Mouse (Mus musculus) limb, embryonic 12.5 days (tissue): ENCODE data around the gene Rxfp4. TPM values are rescaled to one million over a fixed set of nuclear protein-coding genes. Genes with fewer than 3 reads are reported as not detected.

Source experiments
- ATAC-seq: fragments of 200-750 bp; cut with Nextera tagmentation; 2 replicates; pipeline ENCODE4 v1.8.0; 2017; ENCODE audit warnings: low read depth, moderate TSS enrichment; ENCODE audit not compliant: insufficient number of reproducible peaks, insufficient read depth, low FRiP score, low TSS enrichment
- H3K27ac ChIP-seq: fragments of 300-500 bp; sonication (generic); 2 replicates; pipeline ENCODE4 v1.5.1; 2016; ENCODE audit warnings: mild to moderate bottlenecking, moderate library complexity
- H3K27me3 ChIP-seq: fragments of 300-500 bp; sonication (generic); 2 replicates; pipeline ENCODE4 v1.6.1; 2016; ENCODE audit warnings: mild to moderate bottlenecking, moderate library complexity
- H3K36me3 ChIP-seq: fragments of 300-500 bp; sonication (generic); 2 replicates; pipeline ENCODE4 v1.6.1; 2016; ENCODE audit warnings: mild to moderate bottlenecking, moderate library complexity
- H3K4me1 ChIP-seq: fragments of 300-500 bp; sonication (generic); replicated peaks from 2 replicates; pipeline ENCODE4 v1.6.1; 2016
- H3K4me2 ChIP-seq: fragments of 300-500 bp; sonication (generic); 2 replicates; pipeline ENCODE4 v1.6.1; 2016; ENCODE audit warnings: mild to moderate bottlenecking, moderate library complexity
- H3K4me3 ChIP-seq: fragments of 300-500 bp; sonication (generic); replicated peaks from 2 replicates; pipeline ENCODE4 v1.5.1; 2016; ENCODE audit warnings: mild to moderate bottlenecking
- H3K9ac ChIP-seq: fragments of 300-500 bp; sonication (generic); replicated peaks from 2 replicates; pipeline ENCODE4 v1.6.1; 2016; ENCODE audit warnings: mild to moderate bottlenecking, moderate library complexity
- H3K9me3 ChIP-seq: fragments of 300-500 bp; sonication (generic); 2 replicates; pipeline ENCODE4 v1.6.1; 2016; ENCODE audit warnings: mild to moderate bottlenecking, moderate library complexity
- WGBS: fragments of 180-500 bp; shearing (Covaris S2); methylation state at CpG from one replicate; pipeline ENCODE4 v1.1.7; 2016; 5-methylcytosine and 5-hydroxymethylcytosine counted together
- polyA plus RNA-seq: library from polyadenylated mRNA; unstranded; fragments of >200 nt; fragmentation: Nextera tagmentation; extraction: Ambion mirVana; gene quantifications from 2 replicates; pipeline ENCODE4 v1.2.1, GENCODE M21; 2016

Gene Rxfp4
- polyA plus RNA-seq, 1 experiment from 2014 or later = not detected

- no peak for ATAC-seq
- Histone ChIP-seq H3K4me2 (peak overlapping the region; percentile 90), H3K27ac (peak overlapping the region; percentile 96), H3K9ac (peak overlapping the region; percentile 60; the same call in 1 of the 2 replicates), H3K4me3 (peak overlapping the region; percentile 79), H3K27me3 (no peaks in the 10 kb centered on the region), H3K4me1 (peaks cover 8% of the 10 kb centered on the region), H3K36me3 (peaks cover 22% of the 10 kb centered on the region), H3K9me3 (no peaks in the 10 kb centered on the region)
- 66% methylated on average over 8 of the region's 8 CpGs for WGBS
Observed at GRCm38 (mm10) chr3:88684236-88684979, 31.5 kb upstream of the Rxfp4 start.

GRCm38 (mm10) chr3:88683814-88684213 is 30.9 kb upstream of the Rxfp4 start:
- Histone ChIP-seq H3K4me2 (no peak overlapping the region), H3K27me3 (no peaks in the 10 kb centered on the region), H3K9me3 (no peaks in the 10 kb centered on the region), H3K9ac (no peak overlapping the region), H3K4me1 (peaks cover 8% of the 10 kb centered on the region), H3K36me3 (peaks cover 16% of the 10 kb centered on the region), H3K27ac (no peak overlapping the region), H3K4me3 (no peak overlapping the region)
- no peak for ATAC-seq
- WGBS = 81% methylated on average over 2 of the region's 2 CpGs

- peak; percentile 68 for ATAC-seq
- Histone ChIP-seq H3K4me1 (no peaks in the 10 kb centered on the region), H3K9me3 (no peaks in the 10 kb centered on the region), H3K27me3 (no peaks in the 10 kb centered on the region), H3K9ac (no peak overlapping the region), H3K4me3 (peak overlapping the region; percentile 31), H3K27ac (no peak overlapping the region), H3K4me2 (peak overlapping the region; percentile 60), H3K36me3 (no peaks in the 10 kb centered on the region)
- 13% methylated on average over 11 of the region's 11 CpGs for WGBS
Observed at GRCm38 (mm10) chr3:88677399-88677798, 24.5 kb upstream of the Rxfp4 start.

GRCm38 (mm10) chr3:88664095-88664494 is 11.2 kb upstream of the Rxfp4 start:
- no peak overlapping the region for H3K4me3 ChIP-seq
- 86% methylated on average over 4 of the region's 4 CpGs for WGBS
- H3K9ac ChIP-seq = no peak overlapping the region
- no peak for ATAC-seq
- 0 out of 2 replicates have a peak, but pooled peaks cover 3% of the 10 kb centered on the region for H3K9me3 ChIP-seq
- H3K27ac ChIP-seq = no peak overlapping the region
- H3K27me3 ChIP-seq = no peaks in the 10 kb centered on the region; the same call in 1 of the 2 replicates
- H3K4me1 ChIP-seq = no peaks in the 10 kb centered on the region
- H3K36me3 ChIP-seq = no peaks in the 10 kb centered on the region
- no peak overlapping the region for H3K4me2 ChIP-seq

- no peak for ATAC-seq
- H3K27ac ChIP-seq = no peak overlapping the region
- H3K9me3 ChIP-seq = no peaks in the 10 kb centered on the region
- H3K4me2 ChIP-seq = no peak overlapping the region
- 0 out of 2 replicates have a peak overlapping the region, but pooled peaks have one; percentile 19 for H3K9ac ChIP-seq
- no peak overlapping the region for H3K4me3 ChIP-seq
- no peaks in the 10 kb centered on the region; the same call in 1 of the 2 replicates for H3K27me3 ChIP-seq
- H3K4me1 ChIP-seq = no peaks in the 10 kb centered on the region
- 36% methylated on average over 6 of the region's 6 CpGs for WGBS
- no peaks in the 10 kb centered on the region for H3K36me3 ChIP-seq
Observed at GRCm38 (mm10) chr3:88659798-88660197, 6.9 kb upstream of the Rxfp4 start.

GRCm38 (mm10) chr3:88658441-88659127 is 5.6 kb upstream of the Rxfp4 start:
- Histone ChIP-seq H3K36me3 (no peaks in the 10 kb centered on the region), H3K9me3 (no peaks in the 10 kb centered on the region), H3K27me3 (no peaks in the 10 kb centered on the region; the same call in 1 of the 2 replicates), H3K9ac (no peak overlapping the region), H3K4me3 (no peak overlapping the region), H3K4me2 (no peak overlapping the region), H3K27ac (no peak overlapping the region), H3K4me1 (no peaks in the 10 kb centered on the region)
- WGBS = 70% methylated on average over 5 of the region's 5 CpGs
- no peak for ATAC-seq

GRCm38 (mm10) chr3:88655619-88656018 is 2.7 kb upstream of the Rxfp4 start:
- no peak overlapping the region for H3K4me2 ChIP-seq

GRCm38 (mm10) chr3:88654621-88655020 is 1.7 kb upstream of the Rxfp4 start:
- ATAC-seq = no peak; the same call in 1 of the 2 replicates
- Histone ChIP-seq H3K36me3 (no peaks in the 10 kb centered on the region), H3K4me2 (no peak overlapping the region), H3K27ac (no peak overlapping the region), H3K9ac (no peak overlapping the region), H3K4me3 (no peak overlapping the region), H3K4me1 (no peaks in the 10 kb centered on the region), H3K9me3 (no peaks in the 10 kb centered on the region), H3K27me3 (no peaks in the 10 kb centered on the region; the same call in 1 of the 2 replicates)
- WGBS = 83% methylated on average over 4 of the region's 4 CpGs

More at GRCm38 (mm10) chr3:88655619-88656018, 2.7 kb upstream of the Rxfp4 start:
- Histone ChIP-seq H3K4me1 (no peaks in the 10 kb centered on the region), H3K36me3 (no peaks in the 10 kb centered on the region), H3K4me3 (no peak overlapping the region), H3K9me3 (no peaks in the 10 kb centered on the region), H3K9ac (no peak overlapping the region), H3K27ac (no peak overlapping the region), H3K27me3 (no peaks in the 10 kb centered on the region; the same call in 1 of the 2 replicates)
- no peak for ATAC-seq
- WGBS = 82% methylated on average over 8 of the region's 8 CpGs

- H3K27me3 ChIP-seq = no peaks in the 10 kb centered on the region
- H3K27ac ChIP-seq = no peak overlapping the region
- no peaks in the 10 kb centered on the region for H3K9me3 ChIP-seq
- H3K4me1 ChIP-seq = no peaks in the 10 kb centered on the region
- H3K4me3 ChIP-seq = no peak overlapping the region
- peaks cover under 1% of the 10 kb centered on the region for H3K36me3 ChIP-seq
- no peak overlapping the region for H3K9ac ChIP-seq
- WGBS = 85% methylated on average over 6 of the region's 6 CpGs
- no peak for ATAC-seq
- no peak overlapping the region for H3K4me2 ChIP-seq
Observed at GRCm38 (mm10) chr3:88653516-88654370, 801 bp upstream of the Rxfp4 start.

GRCm38 (mm10) chr3:88651669-88652618 is 998 bp downstream of the Rxfp4 start:
- H3K27ac ChIP-seq = no peak overlapping the region
- H3K27me3 ChIP-seq = no peaks in the 10 kb centered on the region
- no peak overlapping the region for H3K4me2 ChIP-seq
- WGBS = 79% methylated on average over 18 of the region's 18 CpGs
- no peak overlapping the region for H3K9ac ChIP-seq
- no peak overlapping the region for H3K4me3 ChIP-seq
- no peaks in the 10 kb centered on the region for H3K9me3 ChIP-seq
- H3K4me1 ChIP-seq = no peaks in the 10 kb centered on the region
- no peak for ATAC-seq
- H3K36me3 ChIP-seq = peaks cover 19% of the 10 kb centered on the region
